Mouse (Mus musculus) bone marrow, adult 2 months (tissue): ENCODE data around the gene Anxa9.

Experiments used
- CTCF ChIP-seq: fragments of 200-500 bp; IDR thresholded peaks from 2 replicates; pipeline ENCODE4 v1.5.1; 2011; ENCODE audit warnings: low read length, control low read depth; ENCODE audit not compliant: control insufficient read depth, insufficient read depth
- POLR2A ChIP-seq: fragments of 200-500 bp; IDR thresholded peaks from 2 replicates; pipeline ENCODE4 v1.6.1; 2011; ENCODE audit warnings: low read depth, mild to moderate bottlenecking, control low read depth, low read length, borderline replicate concordance; ENCODE audit not compliant: control insufficient read depth

DNA sequence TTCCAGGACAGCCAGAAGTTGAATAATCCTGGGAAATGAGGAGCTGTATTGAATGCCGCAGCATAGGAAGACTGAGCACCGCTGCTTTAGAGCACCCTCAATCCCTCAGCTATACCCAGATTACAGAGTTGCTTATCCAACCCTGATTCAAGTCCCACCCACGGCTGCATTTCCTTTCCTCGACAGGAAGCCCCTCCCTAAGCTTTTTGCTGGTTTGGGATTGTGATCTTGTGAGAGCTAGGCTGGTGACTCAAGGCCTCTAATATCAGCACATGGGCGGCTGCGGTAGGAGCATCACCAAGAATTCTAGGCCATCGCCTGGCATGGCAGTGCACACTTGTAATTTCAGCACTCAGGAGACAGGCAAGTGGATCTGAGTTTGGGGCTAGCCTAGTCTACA lies 20.5 kb downstream of the Anxa9 start:
- TF ChIP-seq CTCF (no peak), POLR2A (no peak)
